Mouse (Mus musculus) lung, adult 2 months (tissue): ENCODE measurements around the gene P4hb. TPM values are rescaled to one million over a fixed set of nuclear protein-coding genes. Genes with fewer than 3 reads are reported as not detected.
A peak's percentile ranks its signal among the peaks of the same experiment; 100 is the strongest.
"Not testable (repeated sequence)": the region's sequence is repeated elsewhere in the genome, so short reads cannot be mapped to it uniquely, and the experiment has no call there.

Source experiments
- DNase-seq: peaks from one replicate; pipeline ENCODE4 v3.0.0; 2022
- H3K4me1 ChIP-seq: fragments of 200-500 bp; 2 replicates; pipeline ENCODE4 v1.6.1; 2011; ENCODE audit warnings: low read length; ENCODE audit not compliant: control insufficient read depth, insufficient read depth
- H3K4me3 ChIP-seq: fragments of 200-500 bp; replicated peaks from 2 replicates; pipeline ENCODE3; 2011; ENCODE audit warnings: low read depth, mild to moderate bottlenecking, control low read depth, low read length; ENCODE audit errors: extremely low read depth
- CTCF ChIP-seq: fragments of 200-500 bp; IDR thresholded peaks from 2 replicates; pipeline ENCODE4 v1.5.1; 2011; ENCODE audit warnings: mild to moderate bottlenecking, low read length, control low read depth; ENCODE audit not compliant: insufficient read depth
- POLR2A ChIP-seq: fragments of 200-500 bp; IDR thresholded peaks from 2 replicates; pipeline ENCODE4 v1.6.1; 2011; ENCODE audit warnings: low read depth, mild to moderate bottlenecking, control low read depth, low read length, borderline replicate concordance; ENCODE audit errors: extremely low read depth
- WGBS: fragments of 180-500 bp; shearing (Covaris S2); methylation state at CpG from one replicate; pipeline ENCODE4 v1.1.7; 2018; 5-methylcytosine and 5-hydroxymethylcytosine counted together
- polyA plus RNA-seq: library from polyadenylated mRNA; depleted of rRNA; stranded (reverse); fragments of >200 nt; gene quantifications from 2 replicates; pipeline ENCODE4 v1.2.3, GENCODE M21; 2012; rRNA removed

P4hb gene
- polyA plus RNA-seq, 1 experiment, result 254 TPM

DNA sequence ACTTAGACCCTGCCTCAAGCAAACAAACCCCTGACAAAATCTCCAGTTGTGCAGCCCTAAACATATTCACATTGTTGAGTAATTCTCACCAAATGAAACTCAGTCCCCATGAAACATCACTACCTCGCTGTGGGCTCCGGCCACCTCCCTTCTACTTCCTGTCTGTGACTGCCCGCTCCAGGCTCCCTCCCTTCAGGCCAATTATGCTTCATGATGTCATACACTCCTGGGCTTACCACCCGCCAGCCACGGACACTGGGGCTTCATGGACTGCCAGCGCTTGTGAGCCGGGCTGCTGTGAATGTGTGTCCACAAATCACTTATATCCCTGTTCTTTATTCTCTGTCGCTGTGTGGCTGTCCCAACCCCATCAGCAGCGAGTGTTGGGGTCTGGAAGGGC is 53.3 kb downstream of the P4hb start:
- no peak for TF ChIP-seq CTCF
- peak; percentile 49; the same call in 1 of the 2 replicates for TF ChIP-seq POLR2A
- Histone ChIP-seq H3K4me3 (peak overlapping the region; percentile 1), H3K4me1 (peaks cover 4% of the 10 kb centered on the region)
- WGBS, result 24% methylated on average over 9 of the region's 9 CpGs
- DNase-seq, result peak; percentile 43

DNA sequence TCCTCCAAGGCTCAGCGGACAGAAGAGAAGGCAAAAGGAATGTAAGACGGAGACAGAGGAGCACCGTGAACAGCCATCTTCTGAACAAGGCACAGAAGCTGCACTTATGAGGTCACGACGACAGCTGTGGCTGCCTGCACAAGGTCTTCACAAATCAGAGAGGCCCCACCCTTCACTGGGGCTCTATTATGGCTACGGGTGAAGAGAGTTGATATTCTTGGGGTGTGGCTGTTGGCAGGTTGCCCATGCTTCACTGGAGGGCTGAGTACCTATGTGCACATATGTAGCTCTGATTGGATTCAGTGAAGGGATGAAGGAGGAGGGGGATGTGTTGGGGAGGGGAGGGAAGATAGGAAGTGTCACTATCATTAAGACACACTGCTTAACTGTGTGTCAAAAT is 54.5 kb downstream of the P4hb start:
- DNase-seq, result no peak
- Histone ChIP-seq H3K4me3 (no peak overlapping the region), H3K4me1 (peaks cover 4% of the 10 kb centered on the region)
- 40% methylated on average over 6 of the region's 6 CpGs for WGBS
- TF ChIP-seq CTCF, result no peak
- TF ChIP-seq POLR2A, result no peak

DNA sequence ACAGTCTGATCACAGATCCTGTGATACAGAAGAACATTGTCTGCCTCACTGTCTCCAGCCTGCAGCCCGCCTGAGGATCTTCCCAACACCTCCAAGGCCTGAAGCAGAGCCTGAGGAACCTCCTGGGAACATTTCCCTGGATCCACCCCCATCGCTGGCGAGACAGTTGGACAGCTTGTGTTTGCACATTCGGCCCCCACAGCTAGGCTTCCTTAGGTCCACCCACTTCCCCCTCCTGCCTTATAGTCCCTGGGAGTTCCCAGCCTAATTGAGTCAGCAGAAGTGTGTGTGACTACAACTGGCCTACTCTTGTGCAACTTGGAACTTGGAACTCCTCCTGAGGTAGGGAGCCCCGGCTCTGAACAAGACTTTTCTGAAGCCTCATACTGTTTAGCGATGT is 55.0 kb downstream of the P4hb start:
- 22% methylated on average over 6 of the region's 6 CpGs for WGBS
- TF ChIP-seq CTCF, result no peak
- no peak for TF ChIP-seq POLR2A
- peaks cover 4% of the 10 kb centered on the region for H3K4me1 ChIP-seq
- no peak overlapping the region for H3K4me3 ChIP-seq
- no peak for DNase-seq

DNA sequence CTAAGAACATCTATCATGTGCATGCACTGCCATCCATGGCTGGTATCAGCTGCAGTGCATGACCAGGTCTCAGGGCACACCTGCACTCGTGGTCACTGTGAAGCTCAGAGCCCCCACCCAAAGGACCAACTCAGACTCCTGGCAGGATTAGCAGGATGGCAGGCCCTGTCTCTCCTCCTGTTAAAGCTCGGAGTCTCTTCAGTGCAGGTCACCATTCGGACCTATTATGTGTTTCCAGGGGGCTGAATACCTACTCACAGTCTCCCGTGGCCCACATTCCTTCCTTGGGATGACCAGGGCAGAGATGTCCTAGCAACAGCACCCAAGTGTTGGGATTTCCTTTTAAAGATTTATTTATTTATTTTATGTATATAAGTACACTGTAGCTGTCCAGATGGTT is 55.9 kb downstream of the P4hb start:
- 83% methylated on average over 4 of the region's 4 CpGs for WGBS
- no peak overlapping the region for H3K4me3 ChIP-seq
- no peak for DNase-seq
- TF ChIP-seq POLR2A, result no peak
- no peak for TF ChIP-seq CTCF
- peaks cover 4% of the 10 kb centered on the region for H3K4me1 ChIP-seq

DNA sequence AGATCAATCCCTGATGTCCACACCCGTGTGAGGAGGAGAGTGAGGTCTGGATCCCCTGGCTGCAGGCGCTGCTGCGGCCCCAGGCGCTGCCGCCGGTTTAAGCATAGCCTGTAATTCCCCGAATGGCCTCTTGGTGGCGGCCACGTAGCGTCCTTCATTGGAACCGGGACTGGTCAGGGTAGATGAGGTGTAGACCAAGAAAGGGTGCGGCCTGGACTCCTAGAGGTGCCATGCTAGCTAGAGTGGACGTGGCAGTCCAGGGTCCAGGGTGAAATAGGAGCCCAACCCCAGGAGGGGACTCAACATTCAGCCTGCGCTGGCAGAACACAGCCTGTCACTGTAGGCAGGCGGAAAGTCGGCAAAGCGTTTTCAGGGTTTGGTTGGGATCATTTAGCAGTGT is 57.4 kb downstream of the P4hb start:
- DNase-seq, result peak; percentile 94
- Histone ChIP-seq H3K4me1 (peaks cover 4% of the 10 kb centered on the region), H3K4me3 (no peak overlapping the region)
- 19% methylated on average over 17 of the region's 17 CpGs for WGBS
- TF ChIP-seq CTCF (peak; percentile 91), POLR2A (0 out of 2 replicates have a peak, but pooled peaks have one; percentile 14)

DNA sequence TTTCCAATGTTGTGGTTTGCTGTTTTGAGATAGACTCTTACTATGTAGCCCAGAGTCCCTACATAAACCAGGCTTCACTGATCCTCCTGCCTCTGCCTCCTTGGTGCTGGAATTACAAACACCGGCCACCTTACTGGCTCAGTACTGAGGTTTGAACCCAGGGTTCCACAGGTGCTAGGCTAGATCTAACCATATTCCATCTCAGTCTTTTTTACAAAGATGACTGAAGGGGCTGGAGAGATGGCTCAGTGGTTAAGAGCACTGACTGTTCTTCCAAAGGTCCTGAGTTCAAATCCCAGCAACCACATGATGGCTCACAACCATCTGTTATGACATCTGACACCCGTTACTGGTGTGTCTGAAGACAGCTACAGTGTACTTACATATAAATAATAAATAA is 58.8 kb downstream of the P4hb start:
- not testable (repeated sequence) for H3K4me3 ChIP-seq, DNase-seq, H3K4me1 ChIP-seq
- 80% methylated on average over 2 of the region's 2 CpGs for WGBS

DNA sequence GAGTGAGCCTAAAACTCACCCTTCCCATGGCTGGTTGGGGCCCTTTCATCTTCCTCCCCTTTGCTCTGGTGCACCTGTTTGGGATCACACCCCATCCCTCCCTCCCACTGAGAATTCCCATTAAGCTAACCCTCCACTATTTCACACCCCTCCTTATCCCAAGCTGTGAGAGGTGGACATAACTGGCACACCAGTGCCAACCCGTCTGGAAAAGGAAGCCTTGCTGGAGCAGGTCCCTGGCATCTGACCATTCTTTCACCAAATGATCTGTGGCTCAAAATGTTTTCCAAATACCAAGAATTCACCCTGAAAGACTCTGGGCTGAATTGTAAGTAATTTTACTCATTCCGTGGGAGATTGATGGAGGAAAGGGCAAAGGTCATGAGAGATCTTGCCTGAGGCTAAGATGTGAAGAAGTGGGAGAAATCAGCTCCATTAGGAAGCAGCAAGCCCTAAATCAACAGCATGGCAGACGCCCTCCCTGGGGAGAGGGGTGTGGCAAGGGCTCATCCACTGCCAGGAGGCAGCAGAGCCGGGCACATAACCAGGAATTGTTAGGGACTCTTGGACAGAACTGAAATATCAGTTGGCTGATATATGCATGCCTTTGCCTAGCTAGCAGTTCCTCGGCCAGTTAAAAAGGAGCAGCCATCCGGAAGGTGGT is 60.1 kb downstream of the P4hb start:
- Histone ChIP-seq H3K4me3 (no peak overlapping the region), H3K4me1 (peaks cover 4% of the 10 kb centered on the region)
- no peak for DNase-seq
- WGBS, result 39% methylated on average over 6 of the region's 6 CpGs
- TF ChIP-seq POLR2A (no peak), CTCF (no peak)

DNA sequence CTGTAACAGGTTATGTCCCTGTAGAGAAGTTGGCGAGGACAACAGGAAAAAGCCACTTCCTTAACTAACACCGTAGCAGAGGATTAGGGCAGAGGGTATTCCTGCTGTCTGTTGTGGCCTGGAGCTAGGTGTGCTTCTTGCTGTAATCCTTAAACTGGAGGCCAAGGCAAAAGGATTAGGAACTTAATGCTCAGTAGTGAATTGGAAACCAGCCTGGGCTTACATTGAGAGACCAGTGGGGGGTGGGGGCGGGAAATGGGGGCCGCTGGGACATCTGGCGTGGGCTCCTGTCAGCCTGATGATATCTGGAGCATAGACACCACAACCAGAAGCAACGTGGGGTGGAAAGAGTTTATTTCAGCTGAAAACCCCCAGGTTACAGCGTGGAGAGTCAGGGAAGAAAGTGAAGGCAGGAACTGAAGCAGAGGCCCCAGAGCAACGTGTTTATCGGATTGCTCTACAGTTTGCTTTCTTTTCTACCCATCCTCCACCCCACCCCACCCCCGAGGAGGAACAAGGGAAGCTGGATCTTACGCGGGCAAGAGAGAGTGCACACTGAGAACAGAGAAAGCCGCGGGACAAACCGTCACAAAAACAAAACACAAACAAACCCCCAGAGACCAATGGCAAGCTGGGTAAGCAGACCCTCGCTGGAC is 62.5 kb downstream of the P4hb start:
- TF ChIP-seq POLR2A, result no peak
- no peak for TF ChIP-seq CTCF
- Histone ChIP-seq H3K4me1 (peaks cover 7% of the 10 kb centered on the region), H3K4me3 (peak overlapping the region; percentile 40)
- WGBS, result 5% methylated on average over 16 of the region's 16 CpGs
- DNase-seq, result no peak

Other genes with a start within 250 kb of the P4hb start
- gene Actg1, start 224.7 kb downstream of the P4hb start, polyA plus RNA-seq, result 941 and 1,175 TPM in 2 replicates
- gene Fscn2, start 211.7 kb downstream of the P4hb start, polyA plus RNA-seq, result 0.06 and 0.60 TPM in 2 replicates
- gene Faap100, start 194.5 kb downstream of the P4hb start, polyA plus RNA-seq, result 61.9 and 67.1 TPM in 2 replicates
- 39.2 and 49.8 TPM in 2 replicates for gene Nploc4, start 135.5 kb downstream of the P4hb start, polyA plus RNA-seq
- 0.06 TPM in 1 of 2 replicates, not detected in the other for gene Tspan10, start 130.6 kb downstream of the P4hb start, polyA plus RNA-seq
- gene Pde6g, start 119.8 kb downstream of the P4hb start, polyA plus RNA-seq, result 0.45 and 0.57 TPM in 2 replicates
- 11.9 and 14.9 TPM in 2 replicates for gene Oxld1, start 115.2 kb downstream of the P4hb start, polyA plus RNA-seq
- gene Ccdc137, start 115.1 kb downstream of the P4hb start, polyA plus RNA-seq, result 11.0 and 14.5 TPM in 2 replicates
- gene Arl16, start 105.6 kb downstream of the P4hb start, polyA plus RNA-seq, result 15.6 and 17.3 TPM in 2 replicates
- gene Mrpl12, start 88.6 kb downstream of the P4hb start, polyA plus RNA-seq, result 48.0 and 51.4 TPM in 2 replicates
- 157 and 174 TPM in 2 replicates for gene Slc25a10, start 81.4 kb downstream of the P4hb start, polyA plus RNA-seq
- gene Gcgr, start 42.6 kb downstream of the P4hb start, polyA plus RNA-seq, result 0.86 and 1.0 TPM in 2 replicates
- gene Mcrip1, start 23.5 kb downstream of the P4hb start, polyA plus RNA-seq, result 133 and 168 TPM in 2 replicates
- 3.3 TPM in 1 of 2 replicates, not detected in the other for gene Ppp1r27, start 22.1 kb downstream of the P4hb start, polyA plus RNA-seq
- gene Arhgdia, start 8.4 kb upstream of the P4hb start, polyA plus RNA-seq, result 890 and 923 TPM in 2 replicates
- gene Alyref, start 25.1 kb upstream of the P4hb start, polyA plus RNA-seq, result 26.1 and 29.1 TPM in 2 replicates
- gene Anapc11, start 25.2 kb upstream of the P4hb start, polyA plus RNA-seq, result 136 and 159 TPM in 2 replicates
- 2.5 and 3.0 TPM in 2 replicates for gene Npb, start 35.2 kb upstream of the P4hb start, polyA plus RNA-seq
- gene Pcyt2, start 44.7 kb upstream of the P4hb start, polyA plus RNA-seq, result 217 and 238 TPM in 2 replicates
- gene Sirt7, start 52.0 kb upstream of the P4hb start, polyA plus RNA-seq, result 75.2 and 84.1 TPM in 2 replicates
- gene Mafg, start 60.3 kb upstream of the P4hb start, polyA plus RNA-seq, result 41.5 and 51.3 TPM in 2 replicates
- gene Pycr1, start 70.5 kb upstream of the P4hb start, polyA plus RNA-seq, result 4.1 and 4.5 TPM in 2 replicates
- gene Myadml2, start 74.9 kb upstream of the P4hb start, polyA plus RNA-seq, result 1.1 and 3.1 TPM in 2 replicates
- gene Notum, start 87.9 kb upstream of the P4hb start, polyA plus RNA-seq, result 15.5 and 20.6 TPM in 2 replicates
- 86.9 and 95.8 TPM in 2 replicates for gene Aspscr1, start 99.7 kb upstream of the P4hb start, polyA plus RNA-seq
- gene Cenpx, start 140.5 kb upstream of the P4hb start, polyA plus RNA-seq, result 68.0 and 69.1 TPM in 2 replicates
- 35.6 and 40.1 TPM in 2 replicates for gene Lrrc45, start 140.7 kb upstream of the P4hb start, polyA plus RNA-seq
- gene Rac3, start 148.2 kb upstream of the P4hb start, polyA plus RNA-seq, result 62.0 and 76.8 TPM in 2 replicates
- 326 and 340 TPM in 2 replicates for gene Dcxr, start 154.0 kb upstream of the P4hb start, polyA plus RNA-seq
- 13,780 and 14,250 TPM in 2 replicates for gene Cbr2, start 158.9 kb upstream of the P4hb start, polyA plus RNA-seq
- 0.24 and 1.6 TPM in 2 replicates for gene Hmga1b, start 189.5 kb upstream of the P4hb start, polyA plus RNA-seq
- gene Rfng, start 211.0 kb upstream of the P4hb start, polyA plus RNA-seq, result 55.8 and 59.8 TPM in 2 replicates
- 116 and 141 TPM in 2 replicates for gene Gps1, start 211.0 kb upstream of the P4hb start, polyA plus RNA-seq
- 32.0 and 35.4 TPM in 2 replicates for gene Dus1l, start 223.2 kb upstream of the P4hb start, polyA plus RNA-seq